Mouse (Mus musculus) MEL (cell line): ENCODE measurements around the gene Kcnb1. TPM values are rescaled to one million over a fixed set of nuclear protein-coding genes. Genes with fewer than 3 reads are reported as not detected.

Experiments used
- DNase-seq: peaks from one replicate; pipeline ENCODE4 v3.0.0; 2011; ENCODE audit warnings: low read depth, low spot score
- H3K27ac ChIP-seq: 2 replicates; pipeline ENCODE4 v1.5.1; 2012; ENCODE audit warnings: low read depth, mild to moderate bottlenecking, control low read depth, low read length, moderate library complexity; ENCODE audit not compliant: control insufficient read depth
- H3K27me3 ChIP-seq, 2 experiments: fragments of 150-350 bp in 1 of 2; sonication (generic) in 1 of 2; 2 replicates each; pipeline ENCODE4 v1.6.1; 2012; ENCODE audit warnings: low read length in 2 of 2, mild to moderate bottlenecking in 2 of 2, improper control_type of control experiment in 1 of 2, moderate library complexity in 1 of 2; ENCODE audit not compliant: insufficient read depth in 2 of 2, control insufficient read depth in 1 of 2
- H3K36me3 ChIP-seq, 2 experiments: 2 replicates each; pipeline ENCODE4 v1.6.1; 2012 to 2014; ENCODE audit warnings: low read length in 2 of 2, improper control_type of control experiment in 1 of 2, inconsistent platforms in 1 of 2, mild to moderate bottlenecking in 1 of 2; ENCODE audit not compliant: insufficient read depth in 2 of 2, control insufficient read depth in 1 of 2
- H3K4me1 ChIP-seq, 2 experiments: fragments of 150-350 bp in 1 of 2; sonication (generic) in 1 of 2; 2 replicates each; pipeline ENCODE4 v1.6.1; 2012; ENCODE audit warnings: low read length in 2 of 2, improper control_type of control experiment in 1 of 2, mild to moderate bottlenecking in 1 of 2; ENCODE audit not compliant: insufficient read depth in 2 of 2, control insufficient read depth in 1 of 2
- H3K4me3 ChIP-seq, 2 experiments: fragments of 150-350 bp in 1 of 2; sonication (generic) in 1 of 2; 2 replicates each; pipeline ENCODE4 v1.5.1; 2012; ENCODE audit warnings: low read depth in 2 of 2, low read length in 2 of 2, mild to moderate bottlenecking in 2 of 2, moderate library complexity in 2 of 2, control low read depth in 1 of 2, improper control_type of control experiment in 1 of 2; ENCODE audit not compliant: control insufficient read depth in 1 of 2, insufficient read depth in 1 of 2
- H3K79me2 ChIP-seq: 2 replicates; pipeline ENCODE4 v1.6.1; 2012; ENCODE audit warnings: mild to moderate bottlenecking, low read length, moderate library complexity; ENCODE audit not compliant: control insufficient read depth, poor library complexity, insufficient read depth
- H3K9ac ChIP-seq: 2 replicates; pipeline ENCODE4 v1.6.1; 2012; ENCODE audit warnings: low read depth, mild to moderate bottlenecking, control low read depth, low read length, moderate library complexity; ENCODE audit not compliant: control insufficient read depth, poor library complexity, severe bottlenecking
- H3K9me3 ChIP-seq: fragments of 150-350 bp; sonication (generic); replicated peaks from 2 replicates; pipeline ENCODE4 v1.6.1; 2012; ENCODE audit warnings: mild to moderate bottlenecking, low read length, improper control_type of control experiment, moderate library complexity; ENCODE audit not compliant: insufficient read depth
- BHLHE40 ChIP-seq: IDR thresholded peaks from 2 replicates; pipeline ENCODE4 v1.6.1; 2012; ENCODE audit warnings: low read depth, mild to moderate bottlenecking, inconsistent platforms, low read length, improper control_type of control experiment, borderline replicate concordance
- CHD1 ChIP-seq: IDR thresholded peaks from 2 replicates; pipeline ENCODE4 v1.6.1; 2012; ENCODE audit warnings: low read depth, mild to moderate bottlenecking, inconsistent platforms, low read length, improper control_type of control experiment
- CHD2 ChIP-seq: IDR thresholded peaks from 2 replicates; pipeline ENCODE4 v1.6.1; 2011; ENCODE audit warnings: low read length, improper control_type of control experiment
- CTCF ChIP-seq, 3 experiments: IDR thresholded peaks in 2 of 3; conservative IDR thresholded peaks in 1 of 3; 2 replicates each; pipeline ENCODE4 v1.5.1; 2011 to 2012; ENCODE audit warnings: low read length in 3 of 3, low read depth in 2 of 3, mild to moderate bottlenecking in 2 of 3, improper control_type of control experiment in 1 of 3, inconsistent platforms in 1 of 3, mixed read lengths in 1 of 3, moderate library complexity in 1 of 3; ENCODE audit not compliant: control insufficient read depth in 1 of 3, insufficient read depth in 1 of 3, poor library complexity in 1 of 3, severe bottlenecking in 1 of 3
- GATA1 ChIP-seq: IDR thresholded peaks from 2 replicates; pipeline ENCODE4 v1.6.1; 2011; ENCODE audit warnings: low read depth, low read length, improper control_type of control experiment
- HCFC1 ChIP-seq: IDR thresholded peaks from 2 replicates; pipeline ENCODE4 v1.6.1; 2012; ENCODE audit warnings: low read depth, mild to moderate bottlenecking, inconsistent platforms, low read length, improper control_type of control experiment, moderate library complexity
- JUND ChIP-seq: IDR thresholded peaks from 2 replicates; pipeline ENCODE4 v1.6.1; 2011; ENCODE audit warnings: low read depth, mild to moderate bottlenecking, improper control_type of control experiment, low read length
- MAX ChIP-seq: IDR thresholded peaks from 2 replicates; pipeline ENCODE4 v1.6.1; 2011; ENCODE audit warnings: low read length, improper control_type of control experiment
- MAZ ChIP-seq: IDR thresholded peaks from 2 replicates; pipeline ENCODE4 v1.6.1; 2012; ENCODE audit warnings: low read depth, mild to moderate bottlenecking, inconsistent platforms, low read length, improper control_type of control experiment
- MEF2A ChIP-seq: IDR thresholded peaks from 2 replicates; pipeline ENCODE4 v1.6.1; 2014; ENCODE audit warnings: low read depth, mild to moderate bottlenecking, inconsistent platforms, low read length, improper control_type of control experiment; ENCODE audit not compliant: poor library complexity, insufficient replicate concordance, severe bottlenecking; ENCODE audit errors: extremely low read depth
- MXI1 ChIP-seq: IDR thresholded peaks from 2 replicates; pipeline ENCODE4 v1.6.1; 2011; ENCODE audit warnings: mild to moderate bottlenecking, low read depth, low read length, improper control_type of control experiment
- MYB ChIP-seq: IDR thresholded peaks from 2 replicates; pipeline ENCODE4 v1.6.1; 2011; ENCODE audit warnings: mild to moderate bottlenecking, low read depth, low read length, improper control_type of control experiment
- MYC ChIP-seq: IDR thresholded peaks from 2 replicates; pipeline ENCODE4 v1.6.1; 2011; ENCODE audit warnings: low read depth, mild to moderate bottlenecking, low read length, improper control_type of control experiment, moderate library complexity
- NRF1 ChIP-seq: IDR thresholded peaks from 2 replicates; pipeline ENCODE4 v1.6.1; 2014; ENCODE audit warnings: low read depth, mild to moderate bottlenecking, inconsistent platforms, low read length, improper control_type of control experiment, moderate library complexity; ENCODE audit not compliant: poor library complexity, insufficient read depth, severe bottlenecking
- POLR2AphosphoS2 ChIP-seq: IDR thresholded peaks from 2 replicates; pipeline ENCODE4 v1.6.1; 2011; ENCODE audit warnings: low read length, improper control_type of control experiment
- RAD21 ChIP-seq: IDR thresholded peaks from 2 replicates; pipeline ENCODE4 v1.6.1; 2011; ENCODE audit warnings: mild to moderate bottlenecking, low read depth, low read length, improper control_type of control experiment
- RCOR1 ChIP-seq: IDR thresholded peaks from 2 replicates; pipeline ENCODE4 v1.6.1; 2012; ENCODE audit warnings: low read depth, mild to moderate bottlenecking, inconsistent platforms, low read length, improper control_type of control experiment
- SIN3A ChIP-seq: IDR thresholded peaks from 2 replicates; pipeline ENCODE4 v1.6.1; 2012; ENCODE audit warnings: low read length, improper control_type of control experiment, inconsistent platforms
- TAL1 ChIP-seq: IDR thresholded peaks from 2 replicates; pipeline ENCODE4 v1.6.1; 2012; ENCODE audit warnings: mild to moderate bottlenecking, inconsistent platforms, low read length, moderate library complexity, mixed read lengths
- TBP ChIP-seq: IDR thresholded peaks from 2 replicates; pipeline ENCODE4 v1.8.0; 2011; ENCODE audit warnings: low read depth, low read length, improper control_type of control experiment
- TCF12 ChIP-seq: IDR thresholded peaks from 2 replicates; pipeline ENCODE4 v1.6.1; 2014; ENCODE audit warnings: low read depth, mild to moderate bottlenecking, inconsistent platforms, low read length, improper control_type of control experiment, moderate library complexity
- USF1 ChIP-seq: IDR thresholded peaks from 2 replicates; pipeline ENCODE4 v1.6.1; 2014; ENCODE audit warnings: low read depth, mild to moderate bottlenecking, inconsistent platforms, low read length, improper control_type of control experiment, moderate library complexity
- USF2 ChIP-seq, 2 experiments: IDR thresholded peaks; 2 replicates each; pipeline ENCODE4 v1.6.1; 2011 to 2012; ENCODE audit warnings: improper control_type of control experiment in 2 of 2, low read length in 2 of 2, borderline replicate concordance in 1 of 2, inconsistent platforms in 1 of 2, low read depth in 1 of 2, mild to moderate bottlenecking in 1 of 2; ENCODE audit not compliant: insufficient read depth in 1 of 2
- ZKSCAN1 ChIP-seq: IDR thresholded peaks from 2 replicates; pipeline ENCODE4 v1.6.1; 2012; ENCODE audit warnings: low read depth, mild to moderate bottlenecking, inconsistent platforms, low read length, improper control_type of control experiment, moderate library complexity
- polyA plus RNA-seq, 2 experiments: library from polyadenylated mRNA; stranded (reverse) in 1 of 2; unstranded in 1 of 2; fragments of >175 nt in 1 of 2; fragments of >200 nt in 1 of 2; gene quantifications; 2 replicates each; pipeline versions ENCODE4 v1.2.1 to v1.2.4; 2012; ENCODE audit warnings: low replicate concordance in 2 of 2, low read depth in 1 of 2; ENCODE audit not compliant: insufficient read length in 2 of 2, insufficient read depth in 1 of 2, missing spikeins in 1 of 2
- total RNA-seq: library from RNA; depleted of rRNA; stranded (reverse); fragments of 300-350 nt; gene quantifications from 2 replicates; pipeline ENCODE4 v1.2.3, GENCODE M21; 2012

Kcnb1 gene
- total and polyA plus RNA-seq, 3 experiments: 0.39 to 3.6 TPM; not detected in 1

DNA sequence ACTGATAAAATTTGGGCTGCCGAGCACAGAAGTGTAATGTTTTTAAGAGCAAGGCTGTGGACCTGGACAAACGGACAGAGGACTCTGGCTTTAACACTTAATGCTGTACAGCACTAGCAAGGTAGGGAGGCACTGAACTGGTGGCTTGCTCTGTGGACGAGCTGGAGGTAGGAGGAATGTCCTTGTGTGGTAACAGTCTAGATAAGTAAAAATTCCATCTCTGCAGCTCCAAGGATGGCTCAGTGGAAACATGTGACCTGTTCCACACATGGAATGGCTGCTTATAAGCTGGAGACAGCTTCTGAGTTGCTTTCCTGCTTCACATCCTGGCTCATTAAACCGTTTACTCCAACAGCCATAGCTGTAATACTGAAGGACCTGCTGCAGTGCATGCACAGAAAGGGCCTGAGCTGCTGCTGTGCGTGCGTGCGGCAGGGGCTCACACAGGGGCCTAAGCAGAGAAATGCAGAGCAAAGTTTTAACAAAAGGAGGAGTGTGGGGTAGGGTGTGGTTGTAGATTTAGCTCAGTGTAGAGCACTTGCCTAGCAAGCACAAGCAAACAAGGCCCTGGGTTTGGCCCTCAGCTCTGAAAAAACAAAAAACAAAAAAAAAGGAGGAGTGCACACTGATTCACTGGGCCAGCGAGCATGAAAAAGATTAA is 141.1 kb downstream of the Kcnb1 start:
- Histone ChIP-seq H3K9me3 (no peaks in the 10 kb centered on the region), H3K79me2 (peaks cover 13% of the 10 kb centered on the region), H3K4me3 (no peak overlapping the region), H3K27me3 (no peaks in the 10 kb centered on the region), H3K27ac (no peak overlapping the region), H3K9ac (no peak overlapping the region), H3K36me3 (peaks cover 15 to 19% of the 10 kb centered on the region in 2 experiments), H3K4me1 (peaks cover 12 to 14% of the 10 kb centered on the region in 2 experiments)
- no peak for DNase-seq
- TF ChIP-seq ZKSCAN1 (no peak), MYC (no peak), POLR2AphosphoS2 (no peak), SIN3A (no peak), TBP (no peak), CHD1 (no peak), USF2 (IDR thresholded peaks at IDR 0.05; ENCODE audit: borderline replicate concordance in 1 of 2, insufficient read depth in 1 of 2, low read depth in 1 of 2, low read length in 2 of 2) (no peak), MAZ (no peak), USF1 (no peak), RCOR1 (no peak), NRF1 (no peak), BHLHE40 (no peak), HCFC1 (no peak), TCF12 (no peak), MYB (no peak), MEF2A (no peak), CHD2 (no peak), TAL1 (no peak), JUND (no peak), GATA1 (no peak)

DNA sequence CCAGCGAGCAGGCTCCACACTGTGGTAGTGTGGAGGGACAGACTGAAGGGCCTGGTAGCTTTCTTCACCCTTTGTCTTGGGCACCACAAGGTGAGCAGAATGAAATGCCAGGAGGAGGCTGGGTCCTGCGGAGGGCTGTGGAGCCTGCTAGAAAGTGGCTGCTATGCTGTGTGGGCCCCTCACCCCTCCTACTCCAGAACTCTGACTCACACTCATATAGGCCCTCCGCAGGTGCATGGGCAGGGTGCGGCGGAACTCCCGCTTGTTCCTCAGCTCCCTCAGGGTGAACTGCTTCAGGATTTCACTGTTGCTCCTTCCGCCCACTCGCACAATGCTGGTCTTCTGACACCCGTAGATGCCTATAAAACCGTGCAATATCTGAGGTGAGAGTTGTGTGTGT is 141.7 kb downstream of the Kcnb1 start:
- Histone ChIP-seq H3K4me3 (no peak overlapping the region), H3K9me3 (no peaks in the 10 kb centered on the region), H3K9ac (no peak overlapping the region), H3K4me1 (peaks cover 9 to 15% of the 10 kb centered on the region in 2 experiments), H3K79me2 (peaks cover 11% of the 10 kb centered on the region), H3K36me3 (peaks cover 15 to 19% of the 10 kb centered on the region in 2 experiments), H3K27ac (no peak overlapping the region), H3K27me3 (no peaks in the 10 kb centered on the region)
- TF ChIP-seq CTCF (IDR thresholded peaks at IDR 0.05 in 2 of 3, conservative IDR thresholded peaks at IDR 0.05 in 1 of 3; ENCODE audit: control insufficient read depth in 1 of 3, insufficient read depth in 1 of 3, low read depth in 2 of 3, low read length in 3 of 3, poor library complexity in 1 of 3, severe bottlenecking in 1 of 3) (no peak), POLR2AphosphoS2 (no peak), MYC (no peak), JUND (no peak), RCOR1 (no peak), NRF1 (no peak), MXI1 (no peak), RAD21 (no peak), MAX (no peak)
- DNase-seq: no peak
